Mouse (Mus musculus) hindbrain, postnatal 0 days (tissue): ENCODE data around the gene Doc2b. TPM values are rescaled to one million over a fixed set of nuclear protein-coding genes. Genes with fewer than 3 reads are reported as not detected.
A peak's percentile ranks its signal among the peaks of the same experiment; 100 is the strongest.
"Not testable (repeated sequence)": the region's sequence is repeated elsewhere in the genome, so short reads cannot be mapped to it uniquely, and the experiment has no call there.

Experiments used
- ATAC-seq: fragments of 200-750 bp; cut with Nextera tagmentation; 2 replicates; pipeline ENCODE4 v1.8.0; 2017; ENCODE audit warnings: mild to moderate bottlenecking, moderate TSS enrichment, moderate library complexity
- DNase-seq: peaks from one replicate; pipeline ENCODE4 v3.0.0-alpha.2; 2015; ENCODE audit warnings: low spot score
- H3K27ac ChIP-seq: fragments of 300-500 bp; sonication (generic); 2 replicates; pipeline ENCODE4 v1.5.1; 2014; ENCODE audit warnings: mild to moderate bottlenecking
- H3K27me3 ChIP-seq: fragments of 300-500 bp; sonication (generic); 2 replicates; pipeline ENCODE4 v1.6.1; 2014; ENCODE audit warnings: low read length, mixed read lengths; ENCODE audit not compliant: insufficient read depth
- H3K36me3 ChIP-seq: fragments of 300-500 bp; sonication (generic); 2 replicates; pipeline ENCODE4 v1.6.1; 2014; ENCODE audit warnings: low read length, mixed read lengths; ENCODE audit not compliant: insufficient read depth
- H3K4me1 ChIP-seq: fragments of 300-500 bp; sonication (generic); 2 replicates; pipeline ENCODE4 v1.6.1; 2014; ENCODE audit warnings: antibody characterized with exemption, low read length, mixed read lengths; ENCODE audit not compliant: insufficient read depth
- H3K4me2 ChIP-seq: fragments of 300-500 bp; sonication (generic); 2 replicates; pipeline ENCODE4 v1.6.1; 2014; ENCODE audit warnings: low read depth, mild to moderate bottlenecking, low read length, moderate library complexity, mixed read lengths
- H3K4me3 ChIP-seq: fragments of 300-500 bp; sonication (generic); 2 replicates; pipeline ENCODE4 v1.5.1; 2014; ENCODE audit warnings: low read length
- H3K9ac ChIP-seq: fragments of 300-500 bp; sonication (generic); replicated peaks from 2 replicates; pipeline ENCODE4 v1.6.1; 2014; ENCODE audit warnings: mild to moderate bottlenecking, low read length, moderate library complexity, mixed read lengths
- H3K9me3 ChIP-seq: fragments of 300-500 bp; sonication (generic); 2 replicates; pipeline ENCODE4 v1.6.1; 2016; ENCODE audit warnings: low read length, mixed read lengths
- CTCF ChIP-seq: IDR thresholded peaks from 2 replicates; pipeline ENCODE4 v1.5.1; 2016; ENCODE audit warnings: antibody characterized with exemption, control low read depth, low read depth
- WGBS: fragments of 180-500 bp; shearing (Covaris S2); extraction: QIAGEN DNeasy Blood & Tissue Kit; methylation state at CpG from one replicate; pipeline ENCODE4 v1.1.7; 2014; 5-methylcytosine and 5-hydroxymethylcytosine counted together
- polyA plus RNA-seq: library from polyadenylated mRNA; unstranded; fragments of >200 nt; fragmentation: Nextera tagmentation; extraction: Ambion mirVana; gene quantifications from 2 replicates; pipeline ENCODE4 v1.2.1, GENCODE M21; 2015
- total RNA-seq: library from RNA; depleted of rRNA; stranded (reverse); fragments of >200 nt; gene quantifications from 2 replicates; pipeline ENCODE4 v1.2.3, GENCODE M21; 2014; rRNA removed

The Doc2b gene
- total and polyA plus RNA-seq, 2 experiments from 2014 or later: 4.0 to 12.7 TPM

DNA sequence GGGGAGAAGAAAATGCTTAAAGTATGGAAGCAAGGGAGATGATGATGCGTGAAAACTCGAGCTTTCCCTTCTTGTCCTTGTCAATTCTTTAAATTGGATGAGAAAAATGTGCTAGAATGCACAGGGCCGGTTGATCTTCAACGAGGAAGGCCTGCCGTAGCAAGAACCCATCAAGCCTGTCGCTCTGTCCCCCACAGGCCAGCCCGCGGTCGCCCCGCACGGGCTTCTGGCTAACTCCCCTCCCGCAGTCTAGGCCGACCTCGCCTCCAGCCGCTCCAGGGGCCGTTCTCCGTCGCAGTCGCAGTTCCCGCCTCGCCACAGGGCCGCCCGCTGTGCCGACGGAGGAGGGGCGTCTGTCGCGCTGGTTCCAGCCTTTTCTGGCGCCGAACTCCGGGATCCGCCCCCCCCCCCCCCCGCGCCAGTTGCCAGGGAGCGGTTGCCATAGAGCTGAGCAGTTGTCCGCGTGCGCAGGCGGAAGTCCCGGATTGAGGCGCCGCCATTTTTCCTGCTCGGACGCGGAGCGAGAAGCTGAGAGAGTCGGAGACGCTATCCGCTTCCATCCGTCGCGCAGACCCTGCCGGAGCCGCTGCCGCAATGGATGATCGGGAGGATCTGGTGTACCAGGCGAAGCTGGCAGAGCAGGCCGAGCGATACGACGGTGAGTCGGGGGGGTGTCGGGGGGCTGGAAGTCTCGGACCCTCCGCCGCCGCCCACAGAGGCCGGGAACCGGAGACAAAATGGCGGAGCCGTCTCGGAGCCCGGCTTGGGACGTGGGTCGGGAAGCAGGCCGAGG is 63.2 kb downstream of the Doc2b start, which contains the start of gene Ywhae:
Ywhae (plus strand) TSS at position 436 of the 793 bp plus-strand sequence.
- DNase-seq (peak; percentile 95), ATAC-seq (peak; percentile 95)
- H3K27me3 ChIP-seq: no peaks in the 10 kb centered on the region
- no peak for TF ChIP-seq CTCF
- under 1% methylated on average over 72 of the region's 76 CpGs for WGBS
- H3K9me3 ChIP-seq: no peaks in the 10 kb centered on the region
- peak within 1 kb of the TSS; percentile 100 for H3K27ac ChIP-seq
- peaks cover 28% of the 10 kb centered on the region for H3K4me1 ChIP-seq
- H3K4me2 ChIP-seq: peak within 1 kb of the TSS; percentile 91
- peak within 1 kb of the TSS; percentile 98 for H3K4me3 ChIP-seq
- no peaks in the 10 kb centered on the region for H3K36me3 ChIP-seq
- peak within 1 kb of the TSS; percentile 100 for H3K9ac ChIP-seq

DNA sequence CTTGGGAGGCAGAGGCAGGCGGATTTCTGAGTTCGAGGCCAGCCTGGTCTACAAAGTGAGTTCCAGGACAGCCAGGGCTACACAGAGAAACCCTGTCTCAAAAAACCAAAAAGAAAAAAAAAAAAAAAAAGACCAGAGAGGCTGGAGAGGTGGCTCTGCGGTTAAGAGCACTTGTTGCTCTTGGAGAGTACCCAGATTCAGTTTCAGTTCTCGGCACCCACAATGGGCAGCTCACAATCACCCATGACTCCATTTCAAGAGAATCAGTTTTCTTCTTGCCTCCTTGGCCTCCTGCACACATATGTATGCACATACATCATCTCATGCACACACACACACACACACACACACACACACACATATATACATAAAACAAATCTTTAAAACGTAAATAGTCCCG is 68.2 kb downstream of the Doc2b start:
- not testable (repeated sequence) for DNase-seq, H3K4me2 ChIP-seq, ATAC-seq, H3K4me1 ChIP-seq, H3K4me3 ChIP-seq, H3K9me3 ChIP-seq, H3K27me3 ChIP-seq, H3K9ac ChIP-seq, H3K27ac ChIP-seq, H3K36me3 ChIP-seq
- WGBS: 94% methylated on average over 6 of the region's 6 CpGs

DNA sequence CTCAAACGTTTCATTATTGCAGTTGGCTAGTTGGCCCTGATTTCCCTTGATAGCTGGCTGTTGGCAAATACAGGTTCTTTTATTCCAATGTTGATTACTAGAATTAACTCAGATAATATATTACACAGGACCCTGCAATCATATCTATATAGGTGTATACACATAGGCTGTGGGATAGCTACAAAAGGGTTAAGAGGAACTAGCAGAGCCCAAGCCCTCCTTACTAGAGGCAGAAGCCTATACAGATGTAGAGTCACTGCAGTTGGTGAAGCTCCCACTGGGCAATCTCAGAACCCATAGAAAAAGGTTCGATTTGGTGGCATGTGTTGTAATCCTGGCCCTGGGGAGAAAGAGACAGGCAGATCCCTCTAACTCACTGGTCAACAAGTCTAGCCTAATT is 68.7 kb downstream of the Doc2b start:
- ATAC-seq: no peak
- no peak overlapping the region for H3K9ac ChIP-seq
- H3K36me3 ChIP-seq: no peaks in the 10 kb centered on the region
- H3K9me3 ChIP-seq: no peaks in the 10 kb centered on the region
- H3K4me2 ChIP-seq: no peak overlapping the region
- H3K27me3 ChIP-seq: no peaks in the 10 kb centered on the region
- no peak for TF ChIP-seq CTCF
- no peak overlapping the region for H3K27ac ChIP-seq
- no peak for DNase-seq
- no peak overlapping the region for H3K4me3 ChIP-seq
- WGBS: 72% methylated on average over 2 of the region's 2 CpGs
- H3K4me1 ChIP-seq: 0 out of 2 replicates have a peak, but pooled peaks cover 6% of the 10 kb centered on the region

DNA sequence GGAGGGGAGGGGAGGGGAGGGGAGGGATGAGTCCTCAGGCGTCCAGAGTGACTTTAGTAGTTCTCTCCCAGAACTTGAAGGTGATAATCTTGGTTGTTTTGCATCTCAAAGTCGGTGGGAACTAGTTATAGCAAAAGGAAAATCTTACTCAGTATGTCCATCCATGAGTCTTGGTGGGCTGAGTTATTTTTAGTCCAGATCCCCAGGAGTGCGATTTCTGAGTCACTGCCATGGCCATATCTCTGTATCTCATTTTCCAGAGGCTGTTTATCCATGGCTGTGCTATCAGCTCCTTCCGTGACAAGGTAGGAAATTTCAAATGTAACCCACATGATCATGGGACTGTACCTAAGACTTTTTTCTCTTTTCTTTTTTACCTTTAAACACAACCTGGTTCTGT is 73.5 kb downstream of the Doc2b start:
- 66% methylated on average over 4 of the region's 4 CpGs for WGBS
- Histone ChIP-seq H3K9ac (no peak overlapping the region), H3K9me3 (no peaks in the 10 kb centered on the region), H3K4me3 (no peak overlapping the region), H3K36me3 (no peaks in the 10 kb centered on the region), H3K4me1 (no peaks in the 10 kb centered on the region), H3K27ac (no peak overlapping the region), H3K4me2 (no peak overlapping the region), H3K27me3 (no peaks in the 10 kb centered on the region)
- ATAC-seq: no peak
- no peak for TF ChIP-seq CTCF
- no peak for DNase-seq

Other genes with a start within 250 kb of the Doc2b start
- gene Pitpna, start 208.0 kb downstream of the Doc2b start, total RNA-seq: 90.7 and 91.4 TPM in 2 replicates
- gene Pitpna, start 208.0 kb downstream of the Doc2b start, polyA plus RNA-seq: 95.9 and 109 TPM in 2 replicates
- gene Inpp5k, start 165.1 kb downstream of the Doc2b start, total RNA-seq: 52.1 and 53.2 TPM in 2 replicates
- 38.8 and 43.9 TPM in 2 replicates for gene Inpp5k, start 165.1 kb downstream of the Doc2b start, polyA plus RNA-seq
- 20.5 and 22.4 TPM in 2 replicates for gene Myo1c, start 145.5 kb downstream of the Doc2b start, total RNA-seq
- gene Myo1c, start 145.5 kb downstream of the Doc2b start, polyA plus RNA-seq: 9.3 and 9.5 TPM in 2 replicates
- gene Crk, start 116.8 kb downstream of the Doc2b start, total RNA-seq: 83.3 and 111 TPM in 2 replicates
- gene Crk, start 116.8 kb downstream of the Doc2b start, polyA plus RNA-seq: 82.3 and 82.5 TPM in 2 replicates
- 181 and 188 TPM in 2 replicates for gene Ywhae, start 63.2 kb downstream of the Doc2b start, total RNA-seq
- gene Ywhae, start 63.2 kb downstream of the Doc2b start, polyA plus RNA-seq: 1,457 and 1,531 TPM in 2 replicates
- gene Rph3al, start 142.4 kb upstream of the Doc2b start, total RNA-seq: 2.0 and 3.1 TPM in 2 replicates
- 2.5 and 3.3 TPM in 2 replicates for gene Rph3al, start 142.4 kb upstream of the Doc2b start, polyA plus RNA-seq
- 2.5 and 4.8 TPM in 2 replicates for gene 1700016K19Rik, start 203.9 kb upstream of the Doc2b start, total RNA-seq
- gene 1700016K19Rik, start 203.9 kb upstream of the Doc2b start, polyA plus RNA-seq: 6.2 and 6.3 TPM in 2 replicates
- 13.6 and 17.4 TPM in 2 replicates for gene Rflnb, start 231.7 kb upstream of the Doc2b start, total RNA-seq
- 14.9 and 15.3 TPM in 2 replicates for gene Rflnb, start 231.7 kb upstream of the Doc2b start, polyA plus RNA-seq